In genomic region chr13:59766786-59767515, GRCm38 (mm10) we compare ENCODE assay signal across 10 mouse cellular contexts. TPM values are rescaled to one million over a fixed set of nuclear protein-coding genes. Genes with fewer than 3 reads are reported as not detected.
DNase-seq lines count a peak whose midpoint lies in the region; ATAC-seq and TF ChIP-seq lines count a peak whose summit lies in the region.
"Had no signal": no experiment of that assay in that cellular context is flagged by ENCODE, and none has a peak within 500 bp of the region (broad histone marks: within the 10 kb centered on the region; RNA-seq: fewer than 3 reads in every experiment).

No protein-coding gene starts in this region.

- no peak for DNase-seq in midbrain, embryonic 11.5 days (ENCODE audit: low spot score, missing footprints)
- DNase-seq in spleen, postnatal 36 days (ENCODE audit: low spot score in 2 of 2): no peak
- no peak for DNase-seq in left cerebral cortex, adult 2 months (ENCODE audit: extremely low spot score in 1 of 2, low spot score in 2 of 2)
- no peak for DNase-seq in cerebellum, postnatal 10 days
- DNase-seq: right cerebral cortex, postnatal 14 days had no signal

- H3K27me3 ChIP-seq in midbrain, embryonic 12.5 days: no peaks in the 10 kb centered on the region
- no peaks in the 10 kb centered on the region for H3K27me3 ChIP-seq in midbrain, embryonic 11.5 days (ENCODE audit: control insufficient read depth, insufficient read depth, low read length)
- H3K27me3 ChIP-seq in hindbrain, embryonic 13.5 days: no peaks in the 10 kb centered on the region
- no peaks in the 10 kb centered on the region for H3K27me3 ChIP-seq in limb, embryonic 13.5 days
- no peaks in the 10 kb centered on the region for H3K27me3 ChIP-seq in stomach, embryonic 15.5 days (replicated peaks)

- H3K4me3 ChIP-seq in midbrain, embryonic 12.5 days: no peak overlapping the region
- no peak overlapping the region for H3K4me3 ChIP-seq in midbrain, embryonic 11.5 days (ENCODE audit: low read depth, low read length)
- H3K4me3 ChIP-seq in hindbrain, embryonic 13.5 days: no peak overlapping the region
- H3K4me3 ChIP-seq in limb, embryonic 13.5 days: no peak overlapping the region
- peak overlapping the region; percentile 13 for H3K4me3 ChIP-seq in stomach, embryonic 15.5 days (replicated peaks)
- H3K4me3 ChIP-seq in left cerebral cortex, adult 2 months: no peak overlapping the region

- 0 out of 2 replicates have a peak overlapping the region, but pooled peaks have one; percentile 11 for H3K4me2 ChIP-seq in midbrain, embryonic 12.5 days (replicated peaks)
- H3K4me2 ChIP-seq in midbrain, embryonic 11.5 days: no peak overlapping the region
- H3K4me2 ChIP-seq in hindbrain, embryonic 13.5 days: peak overlapping the region; percentile 80
- peak overlapping the region; percentile 80 for H3K4me2 ChIP-seq in limb, embryonic 13.5 days (replicated peaks)
- peak overlapping the region; percentile 84 for H3K4me2 ChIP-seq in stomach, embryonic 15.5 days

- ATAC-seq in midbrain, embryonic 12.5 days (ENCODE audit: low FRiP score, low read depth): no peak
- ATAC-seq in midbrain, embryonic 11.5 days (ENCODE audit: low FRiP score): no peak
- no peak for ATAC-seq in hindbrain, embryonic 13.5 days (ENCODE audit: low FRiP score)
- no peak for ATAC-seq in limb, embryonic 13.5 days (ENCODE audit: low FRiP score, low read depth)
- no peak for ATAC-seq in stomach, embryonic 15.5 days (ENCODE audit: insufficient read depth, low FRiP score, low read depth)

- no peak overlapping the region for H3K27ac ChIP-seq in midbrain, embryonic 12.5 days (replicated peaks)
- no peak overlapping the region for H3K27ac ChIP-seq in midbrain, embryonic 11.5 days (ENCODE audit: low read depth, low read length)
- H3K27ac ChIP-seq in hindbrain, embryonic 13.5 days: peak overlapping the region; percentile 30
- no peak overlapping the region; the same call in 1 of the 2 replicates for H3K27ac ChIP-seq in limb, embryonic 13.5 days
- H3K27ac ChIP-seq in stomach, embryonic 15.5 days: peak overlapping the region; percentile 80
- H3K27ac ChIP-seq in left cerebral cortex, adult 2 months: no peak overlapping the region

- no peak overlapping the region for H3K9ac ChIP-seq in midbrain, embryonic 12.5 days (replicated peaks)
- H3K9ac ChIP-seq in midbrain, embryonic 11.5 days (ENCODE audit: low read length): no peak overlapping the region
- H3K9ac ChIP-seq in hindbrain, embryonic 13.5 days: peak overlapping the region; percentile 51
- 0 out of 2 replicates have a peak overlapping the region, but pooled peaks have one; percentile 35 for H3K9ac ChIP-seq in limb, embryonic 13.5 days
- 0 out of 2 replicates have a peak overlapping the region, but pooled peaks have one; percentile 0 for H3K9ac ChIP-seq in stomach, embryonic 15.5 days

- intact Hi-C loops in left cerebral cortex, adult 2 months (cut with DNase I): no loop called here

- H3K9me3 ChIP-seq in midbrain, embryonic 12.5 days: no peaks in the 10 kb centered on the region
- no peaks in the 10 kb centered on the region for H3K9me3 ChIP-seq in midbrain, embryonic 11.5 days (ENCODE audit: control insufficient read depth, low read length)
- no peaks in the 10 kb centered on the region for H3K9me3 ChIP-seq in hindbrain, embryonic 13.5 days
- no peaks in the 10 kb centered on the region for H3K9me3 ChIP-seq in limb, embryonic 13.5 days
- H3K9me3 ChIP-seq in stomach, embryonic 15.5 days: no peaks in the 10 kb centered on the region

- no peak for TF ChIP-seq CTCF in left cerebral cortex, adult 2 months (IDR thresholded peaks at IDR 0.05)

- H3K4me1 ChIP-seq in midbrain, embryonic 12.5 days: peaks cover 37% of the 10 kb centered on the region
- peaks cover 30% of the 10 kb centered on the region for H3K4me1 ChIP-seq in midbrain, embryonic 11.5 days (ENCODE audit: control insufficient read depth, insufficient read depth, low read length)
- peaks cover 49% of the 10 kb centered on the region for H3K4me1 ChIP-seq in hindbrain, embryonic 13.5 days (replicated peaks)
- peaks cover 43% of the 10 kb centered on the region for H3K4me1 ChIP-seq in limb, embryonic 13.5 days
- peaks cover 43% of the 10 kb centered on the region for H3K4me1 ChIP-seq in stomach, embryonic 15.5 days

- H3K36me3 ChIP-seq in midbrain, embryonic 12.5 days: peaks cover 6% of the 10 kb centered on the region
- H3K36me3 ChIP-seq in midbrain, embryonic 11.5 days (ENCODE audit: control insufficient read depth, insufficient read depth, low read length): peaks cover 3% of the 10 kb centered on the region
- H3K36me3 ChIP-seq in hindbrain, embryonic 13.5 days: peaks cover 18% of the 10 kb centered on the region
- peaks cover 21% of the 10 kb centered on the region for H3K36me3 ChIP-seq in limb, embryonic 13.5 days
- peaks cover 3% of the 10 kb centered on the region; the same call in 1 of the 2 replicates for H3K36me3 ChIP-seq in stomach, embryonic 15.5 days

- WGBS in midbrain, embryonic 12.5 days: 84% methylated on average over 11 of the region's 11 CpGs
- WGBS in midbrain, embryonic 11.5 days: 86% methylated on average over 11 of the region's 11 CpGs
- 78% methylated on average over 11 of the region's 11 CpGs for WGBS in hindbrain, embryonic 13.5 days
- WGBS in limb, embryonic 13.5 days: 64% methylated on average over 11 of the region's 11 CpGs
- WGBS in stomach, embryonic 15.5 days: 46% methylated on average over 11 of the region's 11 CpGs

RNA-seq across cellular contexts. Expression of gene Isca1, which starts 2.7 kb away (rescaled TPM):
- 118 and 131 TPM in 2 replicates for polyA plus RNA-seq in midbrain, embryonic 12.5 days (2016; fragmentation: Nextera tagmentation; extraction: Ambion mirVana)
- polyA plus RNA-seq in midbrain, embryonic 11.5 days (2014; fragmentation: Nextera tagmentation; extraction: Ambion mirVana): 131 and 146 TPM in 2 replicates
- 159 and 160 TPM in 2 replicates for polyA plus RNA-seq in hindbrain, embryonic 13.5 days (2015; fragmentation: Nextera tagmentation; extraction: Ambion mirVana)
- 111 and 116 TPM in 2 replicates for polyA plus RNA-seq in limb, embryonic 13.5 days (2015; fragmentation: Nextera tagmentation; extraction: Ambion mirVana)
- 121 and 127 TPM in 2 replicates for polyA plus RNA-seq in stomach, embryonic 15.5 days (2015; fragmentation: Nextera tagmentation; extraction: Ambion mirVana)
- total RNA-seq in left cerebral cortex, adult 2 months (2021): 100 to 1,000 TPM; 151 to 157 TPM

RNA-seq across cellular contexts. Expression of gene Gm49354, which starts 15.1 kb away (rescaled TPM):
- polyA plus RNA-seq in midbrain, embryonic 12.5 days (2016; fragmentation: Nextera tagmentation; extraction: Ambion mirVana): not detected in 2 replicates
- polyA plus RNA-seq in midbrain, embryonic 11.5 days (2014; fragmentation: Nextera tagmentation; extraction: Ambion mirVana): not detected in 2 replicates
- polyA plus RNA-seq in hindbrain, embryonic 13.5 days (2015; fragmentation: Nextera tagmentation; extraction: Ambion mirVana): not detected in 2 replicates
- not detected in 2 replicates for polyA plus RNA-seq in limb, embryonic 13.5 days (2015; fragmentation: Nextera tagmentation; extraction: Ambion mirVana)
- polyA plus RNA-seq in stomach, embryonic 15.5 days (2015; fragmentation: Nextera tagmentation; extraction: Ambion mirVana): not detected in 2 replicates
- not detected for total RNA-seq in left cerebral cortex, adult 2 months (2021)
- total RNA-seq: heart, adult 18-20 months had no signal

RNA-seq across cellular contexts. Expression of gene 1700014D04Rik, which starts 20.4 kb away (rescaled TPM):
- 0.20 TPM in 1 of 2 replicates, not detected in the other for polyA plus RNA-seq in midbrain, embryonic 12.5 days (2016; fragmentation: Nextera tagmentation; extraction: Ambion mirVana)
- 0.19 and 0.34 TPM in 2 replicates for polyA plus RNA-seq in midbrain, embryonic 11.5 days (2014; fragmentation: Nextera tagmentation; extraction: Ambion mirVana)
- polyA plus RNA-seq in hindbrain, embryonic 13.5 days (2015; fragmentation: Nextera tagmentation; extraction: Ambion mirVana): 0.22 TPM in 1 of 2 replicates, not detected in the other
- 0.06 TPM in 1 of 2 replicates, not detected in the other for polyA plus RNA-seq in limb, embryonic 13.5 days (2015; fragmentation: Nextera tagmentation; extraction: Ambion mirVana)
- polyA plus RNA-seq in stomach, embryonic 15.5 days (2015; fragmentation: Nextera tagmentation; extraction: Ambion mirVana): not detected in 2 replicates
- total RNA-seq in left cerebral cortex, adult 2 months (2021): 1 to 10 TPM; 1.8 to 2.5 TPM
- total RNA-seq: heart, adult 18-20 months had no signal

RNA-seq across cellular contexts. Expression of gene Spata31d1d, which starts 35.4 kb away (rescaled TPM):
- polyA plus RNA-seq in midbrain, embryonic 12.5 days (2016; fragmentation: Nextera tagmentation; extraction: Ambion mirVana): not detected in 2 replicates
- not detected in 2 replicates for polyA plus RNA-seq in midbrain, embryonic 11.5 days (2014; fragmentation: Nextera tagmentation; extraction: Ambion mirVana)
- not detected in 2 replicates for polyA plus RNA-seq in hindbrain, embryonic 13.5 days (2015; fragmentation: Nextera tagmentation; extraction: Ambion mirVana)
- polyA plus RNA-seq in limb, embryonic 13.5 days (2015; fragmentation: Nextera tagmentation; extraction: Ambion mirVana): not detected in 2 replicates
- polyA plus RNA-seq in stomach, embryonic 15.5 days (2015; fragmentation: Nextera tagmentation; extraction: Ambion mirVana): not detected in 2 replicates
- not detected for total RNA-seq in left cerebral cortex, adult 2 months (2021)
- total RNA-seq: heart, adult 18-20 months had no signal

RNA-seq across cellular contexts. Expression of gene Spata31d1b, which starts 54.9 kb away (rescaled TPM):
- polyA plus RNA-seq in midbrain, embryonic 12.5 days (2016; fragmentation: Nextera tagmentation; extraction: Ambion mirVana): 0.07 TPM in 1 of 2 replicates, not detected in the other
- 0.05 TPM in 1 of 2 replicates, not detected in the other for polyA plus RNA-seq in midbrain, embryonic 11.5 days (2014; fragmentation: Nextera tagmentation; extraction: Ambion mirVana)
- not detected in 2 replicates for polyA plus RNA-seq in hindbrain, embryonic 13.5 days (2015; fragmentation: Nextera tagmentation; extraction: Ambion mirVana)
- not detected in 2 replicates for polyA plus RNA-seq in limb, embryonic 13.5 days (2015; fragmentation: Nextera tagmentation; extraction: Ambion mirVana)
- polyA plus RNA-seq in stomach, embryonic 15.5 days (2015; fragmentation: Nextera tagmentation; extraction: Ambion mirVana): not detected in 2 replicates
- under 1 TPM in 1 of 2 experiments, not detected in 1; 0.09 TPM for total RNA-seq in left cerebral cortex, adult 2 months (2021)

Comparison
In these comparisons a context has a peak if more than half of its experiments do, and no peak if none do; other contexts are left out.
1. H3K27ac ChIP-seq: peak in hindbrain, embryonic 13.5 days (single experiment) and stomach, embryonic 15.5 days (single experiment); none in midbrain, embryonic 12.5 days (single experiment), midbrain, embryonic 11.5 days (single experiment), limb, embryonic 13.5 days (single experiment) and left cerebral cortex, adult 2 months (single experiment).
2. H3K9ac ChIP-seq: peak in hindbrain, embryonic 13.5 days (single experiment), limb, embryonic 13.5 days (single experiment) and stomach, embryonic 15.5 days (single experiment); none in midbrain, embryonic 12.5 days (single experiment) and midbrain, embryonic 11.5 days (single experiment).